ENCODE assay signal across 8 mouse cellular contexts in the genomic region with DNA sequence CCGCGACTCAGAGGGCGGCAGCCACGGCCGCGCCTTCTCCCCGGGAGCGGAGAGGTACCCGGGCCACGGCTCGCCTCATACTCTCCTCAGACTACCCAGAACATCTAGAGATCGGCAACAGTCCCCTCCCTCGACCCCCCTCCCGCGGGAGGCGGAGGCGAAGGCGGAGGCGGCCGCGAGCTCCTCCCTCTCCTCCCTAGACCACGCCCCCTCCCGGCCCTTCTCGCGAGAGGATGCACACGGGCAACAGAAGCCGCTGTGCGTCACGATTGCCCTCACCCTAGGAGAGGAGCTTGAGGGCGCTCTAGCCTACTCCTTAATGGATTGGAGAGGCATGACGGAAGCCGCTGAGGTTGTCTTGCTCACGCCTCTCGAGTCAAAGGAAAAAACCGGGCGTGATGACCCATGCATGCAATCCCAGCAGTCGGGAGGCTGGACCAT. TPM values are rescaled to one million over a fixed set of nuclear protein-coding genes. Genes with fewer than 3 reads are reported as not detected.
DNase-seq lines count a peak whose midpoint lies in the region; ATAC-seq and TF ChIP-seq lines count a peak whose summit lies in the region.

Dcaf6 (minus strand) TSS at position 116 of the 441 bp plus-strand sequence.
Mpc2 (plus strand) TSS at position 278 of the 441 bp plus-strand sequence.

- H3K4me2 ChIP-seq in forebrain, embryonic 12.5 days = peak within 1 kb of the TSS; percentile 93
- peak within 1 kb of the TSS; percentile 80 for H3K4me2 ChIP-seq in heart, postnatal 0 days (ENCODE audit: low read depth, low read length)
- peak within 1 kb of the TSS; percentile 73 for H3K4me2 ChIP-seq in liver, embryonic 16.5 days (ENCODE audit: low read depth, low read length)
- H3K4me2 ChIP-seq in neural tube, embryonic 13.5 days = peak within 1 kb of the TSS; percentile 83

- no peaks in the 10 kb centered on the region for H3K27me3 ChIP-seq in E14TG2a.4 (ENCODE audit: insufficient read depth, low read length)
- no peaks in the 10 kb centered on the region for H3K27me3 ChIP-seq in forebrain, embryonic 12.5 days
- H3K27me3 ChIP-seq in heart, postnatal 0 days (ENCODE audit: control insufficient read depth, insufficient read depth, low read length) = no peaks in the 10 kb centered on the region
- no peaks in the 10 kb centered on the region for H3K27me3 ChIP-seq in liver, embryonic 16.5 days (ENCODE audit: control insufficient read depth, insufficient read depth, low read depth, low read length)
- no peaks in the 10 kb centered on the region for H3K27me3 ChIP-seq in neural tube, embryonic 13.5 days
- H3K27me3 ChIP-seq in testis, adult 2 months (ENCODE audit: control insufficient read depth, insufficient read depth, low read length) = no peaks in the 10 kb centered on the region

- H3K36me3 ChIP-seq in E14TG2a.4 (ENCODE audit: insufficient read depth, low read length) = no peaks in the 10 kb centered on the region
- no peaks in the 10 kb centered on the region for H3K36me3 ChIP-seq in forebrain, embryonic 12.5 days (replicated peaks)
- no peaks in the 10 kb centered on the region for H3K36me3 ChIP-seq in heart, postnatal 0 days (replicated peaks; ENCODE audit: control insufficient read depth, insufficient read depth, low read length)
- no peaks in the 10 kb centered on the region for H3K36me3 ChIP-seq in liver, embryonic 16.5 days (ENCODE audit: control insufficient read depth, insufficient read depth)
- no peaks in the 10 kb centered on the region for H3K36me3 ChIP-seq in neural tube, embryonic 13.5 days
- no peaks in the 10 kb centered on the region for H3K36me3 ChIP-seq in testis, adult 2 months (ENCODE audit: control insufficient read depth, insufficient read depth, low read length)

- peaks cover 13% of the 10 kb centered on the region for H3K4me1 ChIP-seq in E14TG2a.4 (replicated peaks; ENCODE audit: low read depth, low read length)
- peaks cover 15% of the 10 kb centered on the region for H3K4me1 ChIP-seq in forebrain, embryonic 12.5 days
- H3K4me1 ChIP-seq in heart, postnatal 0 days (ENCODE audit: control insufficient read depth, insufficient read depth) = no peaks in the 10 kb centered on the region
- H3K4me1 ChIP-seq in liver, embryonic 16.5 days (ENCODE audit: control insufficient read depth, low read depth, low read length) = peaks cover 9% of the 10 kb centered on the region
- H3K4me1 ChIP-seq in neural tube, embryonic 13.5 days (replicated peaks) = peaks cover 20% of the 10 kb centered on the region
- H3K4me1 ChIP-seq in testis, adult 2 months (ENCODE audit: control insufficient read depth, insufficient read depth, low read length) = peaks cover 2% of the 10 kb centered on the region

- peak within 1 kb of the TSS; percentile 81 for H3K9ac ChIP-seq in forebrain, embryonic 12.5 days
- H3K9ac ChIP-seq in heart, postnatal 0 days (replicated peaks; ENCODE audit: low read depth, low read length) = peak within 1 kb of the TSS; percentile 91
- H3K9ac ChIP-seq in liver, embryonic 16.5 days (ENCODE audit: low read depth, low read length) = peak within 1 kb of the TSS; percentile 99
- H3K9ac ChIP-seq in neural tube, embryonic 13.5 days = peak within 1 kb of the TSS; percentile 90

- TF ChIP-seq POLR2A in testis, adult 2 months (IDR thresholded peaks at IDR 0.05; ENCODE audit: control insufficient read depth, low read depth, low read length) = peak; percentile 90

- H3K9me3 ChIP-seq in E14TG2a.4 (ENCODE audit: low read length) = no peaks in the 10 kb centered on the region
- no peaks in the 10 kb centered on the region for H3K9me3 ChIP-seq in forebrain, embryonic 12.5 days
- H3K9me3 ChIP-seq in heart, postnatal 0 days (replicated peaks; ENCODE audit: control insufficient read depth, low read length) = no peaks in the 10 kb centered on the region
- H3K9me3 ChIP-seq in liver, embryonic 16.5 days (replicated peaks; ENCODE audit: control insufficient read depth, low read length) = no peaks in the 10 kb centered on the region
- no peaks in the 10 kb centered on the region for H3K9me3 ChIP-seq in neural tube, embryonic 13.5 days

- TF ChIP-seq EP300 in heart, postnatal 0 days (IDR thresholded peaks at IDR 0.05; ENCODE audit: low read depth) = peak; percentile 79; the same call in 1 of the 2 replicates

- WGBS in forebrain, embryonic 12.5 days = under 1% methylated on average over 35 of the region's 37 CpGs
- under 1% methylated on average over 28 of the region's 37 CpGs for WGBS in heart, postnatal 0 days
- WGBS in liver, embryonic 16.5 days (ENCODE audit: insufficient replicate concordance) = under 1% methylated on average over 35 of the region's 37 CpGs
- under 1% methylated on average over 32 of the region's 37 CpGs for WGBS in neural tube, embryonic 13.5 days

- ATAC-seq in forebrain, embryonic 12.5 days (ENCODE audit: low FRiP score) = peak; percentile 94
- peak; percentile 89 for ATAC-seq in heart, postnatal 0 days (ENCODE audit: insufficient read depth, low read depth)
- ATAC-seq in liver, embryonic 16.5 days (ENCODE audit: low read depth) = peak; percentile 78
- peak; percentile 96 for ATAC-seq in neural tube, embryonic 13.5 days (ENCODE audit: low read depth)

- H3K4me3 ChIP-seq in E14TG2a.4 (replicated peaks; ENCODE audit: low read length) = peak within 1 kb of the TSS; percentile 99
- H3K4me3 ChIP-seq in forebrain, embryonic 12.5 days (replicated peaks) = peak within 1 kb of the TSS; percentile 89
- peak within 1 kb of the TSS; percentile 85 for H3K4me3 ChIP-seq in heart, postnatal 0 days (ENCODE audit: low read depth, low read length)
- H3K4me3 ChIP-seq in liver, embryonic 16.5 days (ENCODE audit: low read depth, low read length) = peak within 1 kb of the TSS; percentile 100
- peak within 1 kb of the TSS; percentile 93 for H3K4me3 ChIP-seq in neural tube, embryonic 13.5 days
- peak within 1 kb of the TSS; percentile 94 for H3K4me3 ChIP-seq in testis, adult 2 months (ENCODE audit: control insufficient read depth, low read depth, low read length)

- H3K27ac ChIP-seq in forebrain, embryonic 12.5 days = peak within 1 kb of the TSS; percentile 95
- peak within 1 kb of the TSS; percentile 99 for H3K27ac ChIP-seq in heart, postnatal 0 days (ENCODE audit: low read depth)
- peak within 1 kb of the TSS; percentile 97 for H3K27ac ChIP-seq in liver, embryonic 16.5 days (ENCODE audit: low read length)
- H3K27ac ChIP-seq in neural tube, embryonic 13.5 days (replicated peaks) = peak within 1 kb of the TSS; percentile 97
- H3K27ac ChIP-seq in testis, adult 2 months (ENCODE audit: control insufficient read depth, insufficient read depth, low read depth, low read length) = peak within 1 kb of the TSS; percentile 95

- DNase-seq in c-Kit-positive CD71-positive TER-119-positive erythroid progenitor cells, embryonic 14.5 days (ENCODE audit: low spot score) = peak; percentile 98
- peak; percentile 96 for DNase-seq in heart, postnatal 0 days (ENCODE audit: low spot score)
- peak; percentile 100 for DNase-seq in kidney, postnatal 4 days

- no peak for TF ChIP-seq CTCF in E14TG2a.4 (conservative IDR thresholded peaks at IDR 0.05; ENCODE audit: low read length)
- peak; percentile 37 for TF ChIP-seq CTCF in heart, postnatal 0 days (IDR thresholded peaks at IDR 0.05; ENCODE audit: low read depth)
- TF ChIP-seq CTCF in testis, adult 2 months (IDR thresholded peaks at IDR 0.05; ENCODE audit: control insufficient read depth, insufficient read depth, insufficient replicate concordance, low read depth, low read length) = no peak

RNA-seq across cellular contexts. Expression of gene Dcaf6, which starts in this region (rescaled TPM):
- 8.8 and 9.9 TPM in 2 replicates for polyA plus RNA-seq in forebrain, embryonic 12.5 days (2016; fragmentation: Nextera tagmentation; extraction: Ambion mirVana)
- total RNA-seq in heart, postnatal 0 days (2014; rRNA removed; ENCODE audit: low replicate concordance) = 24.1 and 36.8 TPM in 2 replicates
- 19.2 and 21.5 TPM in 2 replicates for polyA plus RNA-seq in heart, postnatal 0 days (2015; fragmentation: Nextera tagmentation; extraction: Ambion mirVana)
- polyA plus RNA-seq in liver, embryonic 16.5 days (2015; fragmentation: Nextera tagmentation; extraction: Ambion mirVana) = 14.9 and 17.0 TPM in 2 replicates
- 15.6 and 16.3 TPM in 2 replicates for polyA plus RNA-seq in neural tube, embryonic 13.5 days (2015; fragmentation: Nextera tagmentation; extraction: Ambion mirVana)
- 156 and 161 TPM in 2 replicates for polyA plus RNA-seq in testis, adult 2 months (2012; rRNA removed)

RNA-seq across cellular contexts. Expression of gene Mpc2, which starts in this region (rescaled TPM):
- polyA plus RNA-seq in forebrain, embryonic 12.5 days (2016; fragmentation: Nextera tagmentation; extraction: Ambion mirVana) = 126 and 128 TPM in 2 replicates
- 299 and 382 TPM in 2 replicates for total RNA-seq in heart, postnatal 0 days (2014; rRNA removed; ENCODE audit: low replicate concordance)
- 840 and 915 TPM in 2 replicates for polyA plus RNA-seq in heart, postnatal 0 days (2015; fragmentation: Nextera tagmentation; extraction: Ambion mirVana)
- polyA plus RNA-seq in liver, embryonic 16.5 days (2015; fragmentation: Nextera tagmentation; extraction: Ambion mirVana) = 292 and 315 TPM in 2 replicates
- 178 and 204 TPM in 2 replicates for polyA plus RNA-seq in neural tube, embryonic 13.5 days (2015; fragmentation: Nextera tagmentation; extraction: Ambion mirVana)
- 320 and 352 TPM in 2 replicates for polyA plus RNA-seq in testis, adult 2 months (2012; rRNA removed)

Comparison
In these comparisons a context has a peak if more than half of its experiments do, and no peak if none do; other contexts are left out.
1. Peak in every context shown above with its lines: DNase-seq, ATAC-seq, H3K4me3 ChIP-seq and H3K27ac ChIP-seq.